Mouse (Mus musculus) embryonic fibroblast, embryonic 13.5 days (primary cell): ENCODE data around the gene Pax6.

Experiments
- CTCF ChIP-seq: IDR thresholded peaks from 2 replicates; pipeline ENCODE4 v1.5.1; 2011; ENCODE audit warnings: mild to moderate bottlenecking, control low read depth, low read length, moderate library complexity, borderline replicate concordance; ENCODE audit not compliant: insufficient read depth
- POLR2A ChIP-seq: IDR thresholded peaks from 2 replicates; pipeline ENCODE4 v1.6.1; 2011; ENCODE audit warnings: low read depth, mild to moderate bottlenecking, control low read depth, low read length, moderate library complexity

GRCm38 (mm10) chr2:105683771-105684410 is 15.2 kb downstream of the Pax6 start:
- no peak for TF ChIP-seq POLR2A
- TF ChIP-seq CTCF = no peak
